Mouse (Mus musculus): ENCODE measurements around the gene Lhx1.

The Lhx1 gene

GRCm38 (mm10) chr11:84526451-84526850 lies 1.1 kb upstream of the Lhx1 start:
- DNase-seq (ENCODE audit: low read depth) = no peak

- DNase-seq (ENCODE audit: low read depth) = no peak
These were observed 644 bp downstream of the Lhx1 start for GRCm38 (mm10) chr11:84524511-84525270.

GRCm38 (mm10) chr11:84523841-84524510 lies 1.4 kb downstream of the Lhx1 start:
- DNase-seq (ENCODE audit: low read depth) = no peak

GRCm38 (mm10) chr11:84523321-84523831 lies 2.0 kb downstream of the Lhx1 start:
- DNase-seq (ENCODE audit: low read depth) = no peak

- DNase-seq (ENCODE audit: low read depth) = no peak
These were observed 2.6 kb downstream of the Lhx1 start for GRCm38 (mm10) chr11:84522577-84523320.

GRCm38 (mm10) chr11:84521751-84522299 lies 3.5 kb downstream of the Lhx1 start:
- no peak for DNase-seq (ENCODE audit: low read depth)

- DNase-seq (ENCODE audit: low read depth) = no peak
These were observed 4.3 kb downstream of the Lhx1 start for GRCm38 (mm10) chr11:84521071-84521390.

GRCm38 (mm10) chr11:84520269-84521070 lies 4.9 kb downstream of the Lhx1 start:
- DNase-seq (ENCODE audit: low read depth) = no peak

GRCm38 (mm10) chr11:84519576-84520268 lies 5.6 kb downstream of the Lhx1 start:
- no peak for DNase-seq (ENCODE audit: low read depth)

- DNase-seq (ENCODE audit: low read depth) = no peak
These were observed 6.3 kb downstream of the Lhx1 start for GRCm38 (mm10) chr11:84519036-84519435.

GRCm38 (mm10) chr11:84518261-84518660 lies 7.1 kb downstream of the Lhx1 start:
- no peak for DNase-seq (ENCODE audit: low read depth)

- no peak for DNase-seq (ENCODE audit: low read depth)
These were observed 7.9 kb downstream of the Lhx1 start for GRCm38 (mm10) chr11:84517431-84517830.

- DNase-seq (ENCODE audit: low read depth) = no peak
These were observed 8.7 kb downstream of the Lhx1 start for GRCm38 (mm10) chr11:84516501-84517240.

- DNase-seq (ENCODE audit: low read depth) = peak; percentile 97
These were observed 11.9 kb downstream of the Lhx1 start, which contains the start of gene Aatf for GRCm38 (mm10) chr11:84513171-84514116. Gene Aatf, minus strand, starts transcription at chr11:84513522.

GRCm38 (mm10) chr11:84512031-84512430 lies 13.3 kb downstream of the Lhx1 start:
- no peak for DNase-seq (ENCODE audit: low read depth)

GRCm38 (mm10) chr11:84504296-84504695 lies 21.0 kb downstream of the Lhx1 start:
- peak; percentile 17 for DNase-seq (ENCODE audit: low read depth)

- DNase-seq (ENCODE audit: low read depth) = peak; percentile 39
These were observed 27.4 kb downstream of the Lhx1 start for GRCm38 (mm10) chr11:84497944-84498343.

GRCm38 (mm10) chr11:84496901-84497300 lies 28.4 kb downstream of the Lhx1 start:
- no peak for DNase-seq (ENCODE audit: low read depth)

GRCm38 (mm10) chr11:84495774-84496173 lies 29.6 kb downstream of the Lhx1 start:
- DNase-seq (ENCODE audit: low read depth) = no peak

Data from 416B (cell line).